Mouse (Mus musculus) ES-E14 (cell line): ENCODE results near the gene Mindy3. TPM values are rescaled to one million over a fixed set of nuclear protein-coding genes. Genes with fewer than 3 reads are reported as not detected.
A peak's percentile ranks its signal among the peaks of the same experiment; 100 is the strongest.

Source experiments
- DNase-seq: peaks from one replicate; pipeline ENCODE4 v3.0.0-alpha.2; 2013; ENCODE audit warnings: low read depth, low spot score
- H3K27ac ChIP-seq: 2 replicates; pipeline ENCODE4 v1.5.1; 2012; ENCODE audit warnings: low read depth, mild to moderate bottlenecking, low read length, moderate library complexity, mixed read lengths; ENCODE audit not compliant: poor library complexity, insufficient read depth, severe bottlenecking
- H3K36me3 ChIP-seq: 2 replicates; pipeline ENCODE4 v1.6.1; 2012; ENCODE audit warnings: mild to moderate bottlenecking, low read length, moderate library complexity, mixed read lengths; ENCODE audit not compliant: control insufficient read depth, poor library complexity, insufficient read depth, severe bottlenecking
- H3K4me1 ChIP-seq, 2 experiments: fragments of 150-350 bp in 1 of 2; sonication (generic) in 1 of 2; 2 replicates each; pipeline ENCODE4 v1.6.1; 2012; ENCODE audit warnings: low read length in 2 of 2, mild to moderate bottlenecking in 1 of 2, mixed read lengths in 1 of 2; ENCODE audit not compliant: control insufficient read depth in 2 of 2, insufficient read depth in 2 of 2, poor library complexity in 1 of 2
- H3K4me3 ChIP-seq, 2 experiments: fragments of 150-350 bp in 1 of 2; sonication (generic) in 1 of 2; 2 replicates each; pipeline ENCODE4 v1.5.1; 2012; ENCODE audit warnings: low read length in 2 of 2, low read depth in 1 of 2, mild to moderate bottlenecking in 1 of 2, mixed read lengths in 1 of 2; ENCODE audit not compliant: insufficient read depth in 1 of 2, poor library complexity in 1 of 2, severe bottlenecking in 1 of 2
- H3K9ac ChIP-seq: 2 replicates; pipeline ENCODE4 v1.6.1; 2012; ENCODE audit warnings: low read depth, mild to moderate bottlenecking, low read length, mixed read lengths; ENCODE audit not compliant: poor library complexity, insufficient read depth, severe bottlenecking
- H3K9me3 ChIP-seq: fragments of 150-350 bp; sonication (generic); 2 replicates; pipeline ENCODE4 v1.6.1; 2012; ENCODE audit warnings: low read depth, mild to moderate bottlenecking, low read length; ENCODE audit not compliant: control insufficient read depth, insufficient read depth
- CHD2 ChIP-seq: IDR thresholded peaks from 2 replicates; pipeline ENCODE4 v1.6.1; 2014; ENCODE audit warnings: mild to moderate bottlenecking, low read depth, low read length, inconsistent platforms
- HCFC1 ChIP-seq: IDR thresholded peaks from 2 replicates; pipeline ENCODE4 v1.6.1; 2012; ENCODE audit warnings: low read length, inconsistent platforms, borderline replicate concordance; ENCODE audit not compliant: insufficient read depth
- MAFK ChIP-seq: IDR thresholded peaks from 2 replicates; pipeline ENCODE4 v1.6.1; 2014; ENCODE audit warnings: mild to moderate bottlenecking, low read depth, low read length, inconsistent platforms; ENCODE audit not compliant: insufficient read depth
- ZC3H11A ChIP-seq: IDR thresholded peaks from 2 replicates; pipeline ENCODE4 v1.6.1; 2012; ENCODE audit warnings: low read depth, mild to moderate bottlenecking, inconsistent platforms, low read length, borderline replicate concordance
- ZNF384 ChIP-seq: IDR thresholded peaks from 2 replicates; pipeline ENCODE4 v1.6.1; 2012; ENCODE audit warnings: low read depth, low read length, inconsistent platforms
- in situ Hi-C, 2 experiments: fragments of 600-800 bp; cut with MboI; formaldehyde crosslinking; loops; one replicate each; pipeline ENCODE4 v1.15.1; 2025; ENCODE audit warnings: low sequenced_read_pairs in 2 of 2, inconsistent platforms in 1 of 2; ENCODE audit not compliant: unreplicated experiment in 2 of 2
- total RNA-seq: library from RNA; depleted of rRNA; stranded (reverse); fragments of 300-350 nt; gene quantifications from 2 replicates; pipeline ENCODE4 v1.2.3, GENCODE M21; 2012

Gene Mindy3
- total RNA-seq, 1 experiment, result 39.8 TPM

- Histone ChIP-seq H3K36me3 (no peaks in the 10 kb centered on the region), H3K9ac (no peak overlapping the region), H3K4me3 (no peak overlapping the region), H3K4me1 (no peaks in the 10 kb centered on the region), H3K9me3 (no peaks in the 10 kb centered on the region), H3K27ac (no peak overlapping the region)
- in situ Hi-C loops, result loop anchor here (25.0 kb wide), 1 partner anchor 296 kb away; no protein-coding TSS in a partner anchor
- no peak for TF ChIP-seq CHD2
- TF ChIP-seq ZC3H11A, result no peak
- TF ChIP-seq MAFK, result no peak
- no peak for TF ChIP-seq ZNF384
- TF ChIP-seq HCFC1, result no peak
- DNase-seq, result no peak
These were observed 110.8 kb downstream of the Mindy3 start for GRCm38 (mm10) chr2:12308466-12308865.

GRCm38 (mm10) chr2:12307311-12307710 lies 112.0 kb downstream of the Mindy3 start:
- no peaks in the 10 kb centered on the region for H3K9me3 ChIP-seq
- no peaks in the 10 kb centered on the region for H3K36me3 ChIP-seq
- no peak overlapping the region for H3K27ac ChIP-seq
- in situ Hi-C loops, result loop anchor here (25.0 kb wide), 1 partner anchor 295 kb away; no protein-coding TSS in a partner anchor
- no peak for DNase-seq
- H3K4me3 ChIP-seq, result no peak overlapping the region
- H3K4me1 ChIP-seq, result no peaks in the 10 kb centered on the region
- TF ChIP-seq ZC3H11A (no peak), HCFC1 (no peak), CHD2 (no peak), ZNF384 (no peak), MAFK (no peak)
- H3K9ac ChIP-seq, result no peak overlapping the region

- Histone ChIP-seq H3K36me3 (no peaks in the 10 kb centered on the region), H3K4me3 (no peak overlapping the region), H3K4me1 (no peaks in the 10 kb centered on the region), H3K27ac (no peak overlapping the region), H3K9me3 (no peaks in the 10 kb centered on the region), H3K9ac (no peak overlapping the region)
- no peak for TF ChIP-seq CHD2
- no peak for TF ChIP-seq MAFK
- TF ChIP-seq HCFC1, result no peak
- TF ChIP-seq ZNF384, result no peak
- TF ChIP-seq ZC3H11A, result no peak
- no peak for DNase-seq
- in situ Hi-C loops, result loop anchor here (25.0 kb wide), 1 partner anchor 293 kb away; no protein-coding TSS in a partner anchor
These were observed 114.1 kb downstream of the Mindy3 start for GRCm38 (mm10) chr2:12305064-12305650.

- no peak within 1 kb of the TSS for H3K27ac ChIP-seq
- peak within 1 kb of the TSS; percentile 71 to 76 for H3K4me3 ChIP-seq
- peak within 1 kb of the TSS; percentile 75 for H3K9ac ChIP-seq
- no peaks in the 10 kb centered on the region for H3K9me3 ChIP-seq
- TF ChIP-seq ZC3H11A (peak; percentile 57; the same call in 1 of the 2 replicates), HCFC1 (no peak), MAFK (no peak)
- in situ Hi-C loops, result loop anchor here (25.0 kb wide), 1 partner anchor 289 kb away; no protein-coding TSS in a partner anchor
- H3K4me1 ChIP-seq, result no peaks in the 10 kb centered on the region
- DNase-seq, result peak; percentile 62
- H3K36me3 ChIP-seq, result no peaks in the 10 kb centered on the region
These were observed 117.7 kb downstream of the Mindy3 start, which contains the start of gene Itga8 for GRCm38 (mm10) chr2:12301431-12302170. TSS of gene Itga8 (minus strand) at chr2:12301922.
